Mouse (Mus musculus) thymus, adult 2 months (tissue): ENCODE measurements around the gene Hspa12a. TPM values are rescaled to one million over a fixed set of nuclear protein-coding genes. Genes with fewer than 3 reads are reported as not detected.

Experiments used
- DNase-seq: peaks from one replicate; pipeline ENCODE4 v3.0.0; 2021
- H3K27ac ChIP-seq: fragments of 200-500 bp; 2 replicates; pipeline ENCODE4 v1.5.1; 2012; ENCODE audit warnings: low read length, control low read depth; ENCODE audit not compliant: control insufficient read depth, insufficient read depth
- H3K27me3 ChIP-seq: fragments of 200-500 bp; 2 replicates; pipeline ENCODE4 v1.6.1; 2012; ENCODE audit warnings: mild to moderate bottlenecking, low read length, moderate library complexity, mixed read lengths; ENCODE audit not compliant: control insufficient read depth, insufficient read depth
- H3K36me3 ChIP-seq: fragments of 200-500 bp; 2 replicates; pipeline ENCODE4 v1.6.1; 2012; ENCODE audit warnings: mild to moderate bottlenecking, low read length, moderate library complexity; ENCODE audit not compliant: control insufficient read depth, insufficient read depth
- H3K4me1 ChIP-seq: fragments of 200-500 bp; replicated peaks from 2 replicates; pipeline ENCODE4 v1.6.1; 2012; ENCODE audit warnings: low read length; ENCODE audit not compliant: control insufficient read depth, insufficient read depth
- H3K4me3 ChIP-seq: fragments of 200-500 bp; 2 replicates; pipeline ENCODE4 v1.5.1; 2012; ENCODE audit warnings: mild to moderate bottlenecking, low read length, control low read depth, moderate library complexity; ENCODE audit not compliant: control insufficient read depth, insufficient read depth
- CTCF ChIP-seq: fragments of 200-500 bp; IDR thresholded peaks from 2 replicates; pipeline ENCODE4 v1.5.1; 2012; ENCODE audit warnings: mild to moderate bottlenecking, control low read depth, low read length, moderate library complexity, borderline replicate concordance; ENCODE audit not compliant: control insufficient read depth, poor library complexity, insufficient read depth; ENCODE audit errors: extremely low read depth
- POLR2A ChIP-seq: fragments of 200-500 bp; IDR thresholded peaks from 2 replicates; pipeline ENCODE4 v1.6.1; 2012; ENCODE audit warnings: mild to moderate bottlenecking, low read length, control low read depth, moderate library complexity; ENCODE audit not compliant: control insufficient read depth, poor library complexity, insufficient read depth; ENCODE audit errors: extremely low read depth
- WGBS: fragments of 180-500 bp; shearing (Covaris S2); methylation state at CpG from one replicate; pipeline ENCODE4 v1.1.7; 2018; 5-methylcytosine and 5-hydroxymethylcytosine counted together
- polyA plus RNA-seq: library from polyadenylated mRNA; depleted of rRNA; stranded (reverse); fragments of >200 nt; gene quantifications from 2 replicates; pipeline ENCODE4 v1.2.3, GENCODE M21; 2012

Hspa12a gene
- polyA plus RNA-seq, 1 experiment = 3.3 TPM

DNA sequence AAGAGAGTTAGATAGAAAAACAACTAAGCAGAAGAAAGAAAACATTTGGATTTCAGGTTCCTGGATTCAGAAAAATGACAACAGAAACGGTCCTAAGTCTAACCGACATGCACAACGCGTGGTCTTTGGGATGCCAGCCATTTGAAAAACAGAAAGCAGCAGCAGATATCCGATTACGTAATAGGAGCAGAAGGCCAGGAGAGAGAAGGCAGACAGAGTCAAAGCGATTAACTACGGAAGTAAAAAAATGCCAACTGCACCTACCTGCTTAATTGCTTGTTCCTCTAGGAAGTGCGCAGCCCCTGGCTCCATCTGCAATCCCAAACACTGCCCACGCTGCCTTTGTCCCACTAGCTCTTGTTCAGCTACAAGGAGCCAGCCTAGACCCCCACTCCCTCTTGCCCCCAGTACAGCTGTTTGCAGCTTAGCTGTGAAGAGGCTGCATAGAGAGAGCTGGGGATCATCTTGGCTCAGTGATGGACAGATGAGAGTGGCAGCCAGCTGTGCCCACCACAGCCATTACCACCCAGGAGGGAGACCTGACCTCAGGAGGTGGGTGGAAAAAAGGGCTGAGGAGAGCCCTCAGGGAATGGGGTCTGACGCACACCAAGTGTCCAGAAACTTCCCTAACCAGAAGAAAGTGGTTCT is 31.9 kb upstream of the Hspa12a start:
- TF ChIP-seq POLR2A (no peak), CTCF (no peak)
- WGBS = 93% methylated on average over 11 of the region's 11 CpGs

DNA sequence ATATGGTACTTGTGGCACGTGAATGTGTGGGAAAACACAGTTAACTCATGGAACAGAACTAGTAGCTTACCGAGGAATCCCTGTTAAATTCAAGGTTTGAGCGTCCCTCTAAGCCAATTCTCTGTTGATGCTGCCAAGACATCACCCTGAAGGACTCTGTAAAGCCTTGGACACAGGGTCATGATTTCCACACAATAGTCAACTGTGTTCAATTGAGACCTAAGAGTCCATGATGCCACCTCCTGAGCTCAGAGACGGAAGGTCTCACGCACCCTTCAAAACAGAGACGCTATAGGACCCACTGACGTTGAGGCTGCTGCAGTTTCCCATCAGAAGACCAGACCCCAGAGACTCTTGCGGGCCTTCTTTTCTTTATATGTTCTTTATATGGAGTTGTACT is 30.7 kb upstream of the Hspa12a start:
- H3K4me3 ChIP-seq = no peak overlapping the region
- no peaks in the 10 kb centered on the region for H3K36me3 ChIP-seq
- DNase-seq = no peak
- 93% methylated on average over 8 of the region's 8 CpGs for WGBS
- no peaks in the 10 kb centered on the region for H3K27me3 ChIP-seq
- H3K27ac ChIP-seq = no peak overlapping the region
- TF ChIP-seq POLR2A (no peak), CTCF (no peak)
- no peaks in the 10 kb centered on the region for H3K4me1 ChIP-seq

More for the DNA sequence above, 31.9 kb upstream of the Hspa12a start:
- Histone ChIP-seq H3K36me3 (no peaks in the 10 kb centered on the region), H3K27me3 (no peaks in the 10 kb centered on the region), H3K27ac (no peak overlapping the region), H3K4me1 (no peaks in the 10 kb centered on the region), H3K4me3 (no peak overlapping the region)
- no peak for DNase-seq

- 85% methylated on average over 13 of the region's 13 CpGs for WGBS
- TF ChIP-seq POLR2A = no peak
- TF ChIP-seq CTCF = no peak
- no peaks in the 10 kb centered on the region for H3K36me3 ChIP-seq
- H3K27me3 ChIP-seq = no peaks in the 10 kb centered on the region
- H3K4me1 ChIP-seq = no peaks in the 10 kb centered on the region
- no peak for DNase-seq
- no peak overlapping the region for H3K27ac ChIP-seq
- H3K4me3 ChIP-seq = no peak overlapping the region
Measured at GRCm38 (mm10) chr19:58970826-58971225, 27.4 kb upstream of the Hspa12a start.

GRCm38 (mm10) chr19:58968731-58969506 is 25.5 kb upstream of the Hspa12a start:
- Histone ChIP-seq H3K27ac (no peak overlapping the region), H3K4me1 (no peaks in the 10 kb centered on the region), H3K36me3 (no peaks in the 10 kb centered on the region), H3K27me3 (no peaks in the 10 kb centered on the region), H3K4me3 (no peak overlapping the region)
- TF ChIP-seq POLR2A (no peak), CTCF (no peak)
- no peak for DNase-seq
- WGBS = 71% methylated on average over 15 of the region's 15 CpGs

DNA sequence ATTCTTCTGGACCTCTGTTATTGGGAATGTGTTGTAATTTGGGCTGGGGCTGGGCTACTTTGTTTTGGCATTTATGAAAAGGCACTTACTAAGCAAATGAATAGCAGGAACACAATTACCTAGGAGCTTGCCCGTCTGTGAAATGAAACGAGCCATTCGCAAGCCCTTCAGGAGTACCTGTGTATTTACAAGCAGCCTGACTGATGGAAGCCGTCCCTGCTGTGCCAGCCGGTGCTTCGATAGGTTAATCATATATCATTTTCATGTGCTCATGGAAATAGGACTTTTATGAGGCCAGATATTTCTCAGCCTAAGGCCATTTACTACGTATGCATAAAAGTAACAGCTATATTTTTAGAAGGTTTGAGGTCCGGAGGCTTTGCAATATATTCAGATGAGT is 19.6 kb upstream of the Hspa12a start:
- 93% methylated on average over 8 of the region's 8 CpGs for WGBS
- DNase-seq = no peak
- Histone ChIP-seq H3K27me3 (no peaks in the 10 kb centered on the region), H3K4me3 (no peak overlapping the region), H3K27ac (no peak overlapping the region), H3K36me3 (no peaks in the 10 kb centered on the region), H3K4me1 (no peaks in the 10 kb centered on the region)
- TF ChIP-seq CTCF = no peak
- no peak for TF ChIP-seq POLR2A

DNA sequence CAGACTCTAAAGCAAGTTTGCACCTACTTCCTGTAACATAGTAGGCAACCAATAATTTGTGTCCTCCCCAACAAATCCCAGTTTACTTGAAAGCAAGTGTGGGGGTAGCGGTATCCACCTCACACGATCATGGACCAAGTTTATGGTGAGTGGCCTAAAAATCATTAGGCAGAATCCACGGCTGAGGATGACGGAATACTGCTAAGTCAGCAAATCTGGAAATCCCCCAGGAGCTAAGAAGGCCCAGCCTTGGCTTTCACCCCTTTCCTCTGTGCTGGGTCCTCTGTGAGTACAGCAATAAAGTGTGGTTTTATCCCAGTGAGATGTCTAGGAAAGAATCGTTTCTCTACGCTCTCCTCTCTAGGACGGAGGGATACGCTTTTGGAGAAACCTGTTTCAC is 11.3 kb upstream of the Hspa12a start:
- H3K4me3 ChIP-seq = no peak overlapping the region
- DNase-seq = no peak
- TF ChIP-seq POLR2A (no peak), CTCF (no peak)
- H3K4me1 ChIP-seq = no peaks in the 10 kb centered on the region
- WGBS = 91% methylated on average over 8 of the region's 8 CpGs
- H3K27ac ChIP-seq = no peak overlapping the region
- H3K27me3 ChIP-seq = no peaks in the 10 kb centered on the region
- H3K36me3 ChIP-seq = no peaks in the 10 kb centered on the region
